Mouse (Mus musculus) kidney, adult 10 weeks (tissue): ENCODE results near the gene Cypt15. TPM values are rescaled to one million over a fixed set of nuclear protein-coding genes. Genes with fewer than 3 reads are reported as not detected.

ENCODE experiments used
- polyA plus RNA-seq: library from polyadenylated mRNA; stranded (reverse); fragments of 350-450 nt; fragmentation: Illumina TruSeq; extraction: RNeasy Lipid Tissue Mini Kit (QIAGEN cat#74804); gene quantifications from one replicate; pipeline ENCODE4 v1.2.3, GENCODE M21; 2014; ENCODE audit warnings: low read depth, low replicate concordance

Cypt15 gene
- polyA plus RNA-seq: not detected

DNA sequence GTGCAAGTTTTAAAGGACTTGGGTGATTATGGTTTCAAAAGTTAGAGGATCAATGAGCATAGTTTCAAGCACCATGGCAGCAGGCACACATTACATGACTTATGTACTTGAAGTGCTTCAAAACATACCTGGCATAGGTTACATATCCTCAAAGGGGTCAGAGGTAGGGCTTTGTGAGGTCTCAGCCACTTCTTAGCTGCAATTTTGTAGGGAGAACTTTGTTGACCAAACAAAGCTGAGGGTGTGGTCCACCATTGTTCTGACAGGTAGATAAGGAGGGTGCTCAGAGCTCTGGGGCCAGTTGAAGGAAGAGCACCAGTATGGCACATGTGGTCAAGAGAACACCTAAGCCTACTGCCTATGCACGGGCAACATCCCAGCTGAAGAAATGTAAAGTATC is at the start of gene Cypt15:
Gene Cypt15 (plus strand): TSS at position 301 of the 400 bp plus-strand sequence.

